Mouse (Mus musculus): ENCODE results near the gene Prss42. TPM values are rescaled to one million over a fixed set of nuclear protein-coding genes. Genes with fewer than 3 reads are reported as not detected.

The Prss42 gene
- polyA plus RNA-seq, 2 experiments: not detected

DNA sequence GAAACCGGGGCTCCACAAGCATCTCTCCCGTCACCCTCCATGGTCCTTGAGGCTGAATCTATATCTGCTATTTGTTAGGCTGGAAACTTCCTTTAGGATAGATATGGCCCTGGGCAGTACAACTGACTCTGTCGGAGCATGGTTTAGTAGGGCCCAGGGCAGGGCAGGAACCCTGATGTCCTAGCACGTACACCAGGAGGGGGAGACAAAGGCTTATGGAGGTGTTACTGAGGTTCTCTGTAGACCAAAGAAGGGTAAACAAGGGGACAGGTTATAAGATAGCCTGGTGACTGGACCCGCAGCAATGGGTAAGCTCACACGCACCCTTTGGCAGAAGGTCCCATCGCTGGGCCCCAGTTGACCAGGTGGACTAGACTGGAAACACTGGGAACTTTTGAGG is 19.4 kb upstream of the Prss42 start:
- Histone ChIP-seq H3K27me3 (ENCODE audit: control insufficient read depth, insufficient read depth, low read length) (no peaks in the 10 kb centered on the region), H3K27ac (replicated peaks; ENCODE audit: low read depth, low read length) (no peak overlapping the region), H3K9me3 (ENCODE audit: control insufficient read depth, low read length) (no peaks in the 10 kb centered on the region), H3K36me3 (ENCODE audit: control insufficient read depth, insufficient read depth, low read length) (no peaks in the 10 kb centered on the region), H3K4me3 (replicated peaks; ENCODE audit: low read length) (no peak overlapping the region), H3K4me1 (ENCODE audit: control insufficient read depth, insufficient read depth, low read length) (peaks cover 28% of the 10 kb centered on the region), H3K9ac (ENCODE audit: low read depth, low read length, severe bottlenecking) (no peak overlapping the region), H3K4me2 (replicated peaks; ENCODE audit: low read depth, low read length, severe bottlenecking) (no peak overlapping the region)
- 76% methylated on average over 7 of the region's 7 CpGs for WGBS
- no peak for TF ChIP-seq POLR2A (IDR thresholded peaks at IDR 0.05; ENCODE audit: borderline replicate concordance, extremely low read depth, insufficient read depth, insufficient read length)
- DNase-seq (ENCODE audit: low spot score): no peak
- no peak for ATAC-seq (ENCODE audit: low FRiP score, low read depth)

GRCm38 (mm10) chr9:110779242-110779913 is 18.6 kb upstream of the Prss42 start:
- no peak overlapping the region for H3K9ac ChIP-seq (ENCODE audit: low read depth, low read length, severe bottlenecking)
- no peak for TF ChIP-seq POLR2A (IDR thresholded peaks at IDR 0.05; ENCODE audit: borderline replicate concordance, extremely low read depth, insufficient read depth, insufficient read length)
- H3K27me3 ChIP-seq (ENCODE audit: control insufficient read depth, insufficient read depth, low read length): no peaks in the 10 kb centered on the region
- DNase-seq (ENCODE audit: low spot score): peak; percentile 55
- 65% methylated on average over 5 of the region's 5 CpGs for WGBS
- peaks cover 28% of the 10 kb centered on the region for H3K4me1 ChIP-seq (ENCODE audit: control insufficient read depth, insufficient read depth, low read length)
- no peak overlapping the region for H3K27ac ChIP-seq (replicated peaks; ENCODE audit: low read depth, low read length)
- no peaks in the 10 kb centered on the region for H3K36me3 ChIP-seq (ENCODE audit: control insufficient read depth, insufficient read depth, low read length)
- no peaks in the 10 kb centered on the region for H3K9me3 ChIP-seq (ENCODE audit: control insufficient read depth, low read length)
- no peak overlapping the region for H3K4me2 ChIP-seq (replicated peaks; ENCODE audit: low read depth, low read length, severe bottlenecking)
- ATAC-seq (ENCODE audit: low FRiP score, low read depth): no peak
- H3K4me3 ChIP-seq (replicated peaks; ENCODE audit: low read length): no peak overlapping the region

DNA sequence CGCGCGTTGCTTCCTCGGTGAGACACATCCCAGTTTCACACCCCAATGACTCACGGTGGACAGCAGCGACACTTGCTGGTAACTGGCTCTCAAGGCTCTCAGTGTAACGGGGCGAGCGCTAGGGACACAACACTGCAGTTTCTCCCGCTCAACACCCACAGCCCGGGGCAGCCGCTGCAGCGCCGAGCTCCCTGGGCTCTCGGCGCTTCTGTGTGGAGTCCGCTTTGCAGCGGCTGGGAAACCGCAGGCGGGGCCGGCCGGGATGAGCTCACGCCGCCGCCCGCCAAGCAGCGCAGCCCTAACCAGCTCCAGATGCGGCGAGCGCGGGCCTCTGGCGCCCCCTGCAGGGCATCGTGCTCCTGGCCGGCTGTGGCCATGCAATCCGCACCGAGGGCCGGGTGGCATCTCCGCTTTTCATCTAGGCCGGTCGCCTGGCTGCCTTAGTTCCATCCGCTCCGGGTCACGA is 16.7 kb upstream of the Prss42 start:
- Histone ChIP-seq H3K27ac (replicated peaks; ENCODE audit: low read depth, low read length) (peak overlapping the region; percentile 78), H3K4me2 (replicated peaks; ENCODE audit: low read depth, low read length, severe bottlenecking) (peak overlapping the region; percentile 85), H3K27me3 (ENCODE audit: control insufficient read depth, insufficient read depth, low read length) (no peaks in the 10 kb centered on the region), H3K9ac (ENCODE audit: low read depth, low read length, severe bottlenecking) (peak overlapping the region; percentile 65), H3K36me3 (ENCODE audit: control insufficient read depth, insufficient read depth, low read length) (no peaks in the 10 kb centered on the region), H3K4me1 (ENCODE audit: control insufficient read depth, insufficient read depth, low read length) (peaks cover 22% of the 10 kb centered on the region), H3K9me3 (ENCODE audit: control insufficient read depth, low read length) (no peaks in the 10 kb centered on the region), H3K4me3 (replicated peaks; ENCODE audit: low read length) (peak overlapping the region; percentile 46)
- no peak for TF ChIP-seq POLR2A (IDR thresholded peaks at IDR 0.05; ENCODE audit: borderline replicate concordance, extremely low read depth, insufficient read depth, insufficient read length)
- peak; percentile 91 for DNase-seq (ENCODE audit: low spot score)
- ATAC-seq (ENCODE audit: low FRiP score, low read depth): peak; percentile 94
- WGBS: under 1% methylated on average over 30 of the region's 43 CpGs

DNA sequence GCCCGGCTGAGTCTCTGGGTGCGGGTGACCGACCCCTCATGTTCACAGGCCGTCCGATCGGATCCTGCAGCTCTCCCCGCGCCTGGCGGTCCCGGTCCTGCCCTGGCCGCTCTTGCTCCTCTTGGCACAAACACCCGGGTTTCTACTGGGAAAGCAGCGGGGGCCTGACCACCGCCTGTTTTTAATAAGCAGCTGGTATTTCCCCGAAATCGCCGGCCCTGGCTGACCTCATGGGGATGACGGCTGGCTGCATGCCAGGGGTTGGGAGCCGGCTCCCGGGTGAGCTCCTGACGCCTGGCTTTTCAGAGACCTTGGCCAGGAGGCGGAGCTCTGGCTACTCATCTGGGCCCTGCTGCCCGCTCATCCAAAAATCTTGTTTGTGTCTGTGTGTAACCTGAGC is 16.2 kb upstream of the Prss42 start:
- Histone ChIP-seq H3K4me1 (ENCODE audit: control insufficient read depth, insufficient read depth, low read length) (peaks cover 22% of the 10 kb centered on the region), H3K4me2 (replicated peaks; ENCODE audit: low read depth, low read length, severe bottlenecking) (peak overlapping the region; percentile 85), H3K9ac (ENCODE audit: low read depth, low read length, severe bottlenecking) (peak overlapping the region; percentile 65), H3K36me3 (ENCODE audit: control insufficient read depth, insufficient read depth, low read length) (no peaks in the 10 kb centered on the region), H3K4me3 (replicated peaks; ENCODE audit: low read length) (peak overlapping the region; percentile 46), H3K27me3 (ENCODE audit: control insufficient read depth, insufficient read depth, low read length) (no peaks in the 10 kb centered on the region), H3K9me3 (ENCODE audit: control insufficient read depth, low read length) (no peaks in the 10 kb centered on the region), H3K27ac (replicated peaks; ENCODE audit: low read depth, low read length) (peak overlapping the region; percentile 78)
- ATAC-seq (ENCODE audit: low FRiP score, low read depth) (peak; percentile 77), DNase-seq (ENCODE audit: low spot score) (peak; percentile 86)
- WGBS: under 1% methylated on average over 23 of the region's 23 CpGs
- TF ChIP-seq POLR2A (IDR thresholded peaks at IDR 0.05; ENCODE audit: borderline replicate concordance, extremely low read depth, insufficient read depth, insufficient read length): no peak

- Histone ChIP-seq H3K27me3 (ENCODE audit: control insufficient read depth, insufficient read depth, low read length) (no peaks in the 10 kb centered on the region), H3K9me3 (ENCODE audit: control insufficient read depth, low read length) (no peaks in the 10 kb centered on the region), H3K4me2 (replicated peaks; ENCODE audit: low read depth, low read length, severe bottlenecking) (no peak overlapping the region), H3K27ac (replicated peaks; ENCODE audit: low read depth, low read length) (no peak overlapping the region), H3K4me1 (ENCODE audit: control insufficient read depth, insufficient read depth, low read length) (peaks cover 14% of the 10 kb centered on the region), H3K9ac (ENCODE audit: low read depth, low read length, severe bottlenecking) (no peak overlapping the region), H3K4me3 (replicated peaks; ENCODE audit: low read length) (no peak overlapping the region), H3K36me3 (ENCODE audit: control insufficient read depth, insufficient read depth, low read length) (no peaks in the 10 kb centered on the region)
- no peak for DNase-seq (ENCODE audit: low spot score)
- 9% methylated on average over 1 of the region's 1 CpGs for WGBS
- no peak for TF ChIP-seq POLR2A (IDR thresholded peaks at IDR 0.05; ENCODE audit: borderline replicate concordance, extremely low read depth, insufficient read depth, insufficient read length)
- ATAC-seq (ENCODE audit: low FRiP score, low read depth): no peak
Measured at GRCm38 (mm10) chr9:110783611-110784010, 14.4 kb upstream of the Prss42 start.
